Mouse (Mus musculus) myocyte (in vitro differentiated cells): ENCODE data around the gene Ccnyl1. TPM values are rescaled to one million over a fixed set of nuclear protein-coding genes. Genes with fewer than 3 reads are reported as not detected.

Experiments used
- H3K27me3 ChIP-seq: one replicate; pipeline ENCODE4 v1.6.1; 2011; ENCODE audit not compliant: control insufficient read depth, insufficient read depth, insufficient read length
- H3K36me3 ChIP-seq: one replicate; pipeline ENCODE4 v1.6.1; 2011; ENCODE audit not compliant: control insufficient read depth, insufficient read depth
- H3K4me2 ChIP-seq: one replicate; pipeline ENCODE4 v1.6.1; 2011; ENCODE audit warnings: low read depth, control low read depth
- H3K4me3 ChIP-seq: one replicate; pipeline ENCODE4 v1.5.1; 2011; ENCODE audit warnings: mild to moderate bottlenecking, control low read depth, moderate library complexity
- H3K79me2 ChIP-seq: one replicate; pipeline ENCODE4 v1.6.1; 2011; ENCODE audit not compliant: control insufficient read depth, insufficient read depth
- H3ac ChIP-seq: one replicate; pipeline ENCODE4 v1.6.1; 2011; ENCODE audit not compliant: control insufficient read depth, insufficient read length
- CEBPB ChIP-seq: IDR thresholded peaks from 2 replicates; pipeline ENCODE4 v1.6.1; 2011; ENCODE audit warnings: mild to moderate bottlenecking, moderate library complexity; ENCODE audit not compliant: poor library complexity, insufficient read depth, severe bottlenecking
- E2F4 ChIP-seq: IDR thresholded peaks from one replicate; pipeline ENCODE4 v1.6.1; 2011; ENCODE audit warnings: mild to moderate bottlenecking, control low read depth, moderate library complexity; ENCODE audit not compliant: insufficient read depth
- MAX ChIP-seq: IDR thresholded peaks from one replicate; pipeline ENCODE4 v1.6.1; 2011; ENCODE audit warnings: low read depth, mild to moderate bottlenecking, control low read depth
- MYOD1 ChIP-seq, 3 experiments: IDR thresholded peaks; one replicate each; pipeline ENCODE4 v1.6.1; 2011; ENCODE audit warnings: control low read depth in 2 of 3, low read depth in 2 of 3, mild to moderate bottlenecking in 2 of 3, moderate library complexity in 1 of 3; ENCODE audit not compliant: insufficient read length in 2 of 3, control insufficient read depth in 1 of 3
- MYOG ChIP-seq, 3 experiments: IDR thresholded peaks; one replicate each; pipeline ENCODE4 v1.6.1; 2011; ENCODE audit warnings: control low read depth in 2 of 3, low read depth in 2 of 3, mild to moderate bottlenecking in 2 of 3; ENCODE audit not compliant: insufficient read length in 2 of 3, control insufficient read depth in 1 of 3, insufficient read depth in 1 of 3
- POLR2A ChIP-seq: IDR thresholded peaks from one replicate; pipeline ENCODE4 v1.6.1; 2011; ENCODE audit warnings: low read depth, mild to moderate bottlenecking, control low read depth, moderate library complexity; ENCODE audit not compliant: insufficient read length
- POLR2AphosphoS2 ChIP-seq: IDR thresholded peaks from one replicate; pipeline ENCODE4 v1.6.1; 2011; ENCODE audit warnings: low read depth, control low read depth; ENCODE audit not compliant: insufficient read length
- REST ChIP-seq: IDR thresholded peaks from one replicate; pipeline ENCODE4 v1.6.1; 2011; ENCODE audit warnings: mild to moderate bottlenecking, control low read depth, moderate library complexity; ENCODE audit not compliant: insufficient read depth, insufficient read length
- SRF ChIP-seq: IDR thresholded peaks from one replicate; pipeline ENCODE4 v1.6.1; 2011; ENCODE audit warnings: low read depth; ENCODE audit not compliant: control insufficient read depth, insufficient read length
- TCF12 ChIP-seq: IDR thresholded peaks from one replicate; pipeline ENCODE4 v1.6.1; 2011; ENCODE audit warnings: mild to moderate bottlenecking, control low read depth; ENCODE audit not compliant: poor library complexity, insufficient read depth, severe bottlenecking
- TCF3 ChIP-seq: IDR thresholded peaks from one replicate; pipeline ENCODE4 v1.6.1; 2011; ENCODE audit warnings: low read depth, control low read depth; ENCODE audit not compliant: insufficient read length
- USF1 ChIP-seq: IDR thresholded peaks from one replicate; pipeline ENCODE4 v1.6.1; 2011; ENCODE audit warnings: low read depth, mild to moderate bottlenecking, control low read depth, moderate library complexity
- polyA plus RNA-seq: library from polyadenylated mRNA; unstranded; fragments of >200 nt; fragmentation: generic; extraction: Trizol; gene quantifications from one replicate; pipeline ENCODE4 v1.2.1, GENCODE M21; 2012; ENCODE audit warnings: missing spikeins

Gene Ccnyl1
- polyA plus RNA-seq, 1 experiment = 16.0 TPM

DNA sequence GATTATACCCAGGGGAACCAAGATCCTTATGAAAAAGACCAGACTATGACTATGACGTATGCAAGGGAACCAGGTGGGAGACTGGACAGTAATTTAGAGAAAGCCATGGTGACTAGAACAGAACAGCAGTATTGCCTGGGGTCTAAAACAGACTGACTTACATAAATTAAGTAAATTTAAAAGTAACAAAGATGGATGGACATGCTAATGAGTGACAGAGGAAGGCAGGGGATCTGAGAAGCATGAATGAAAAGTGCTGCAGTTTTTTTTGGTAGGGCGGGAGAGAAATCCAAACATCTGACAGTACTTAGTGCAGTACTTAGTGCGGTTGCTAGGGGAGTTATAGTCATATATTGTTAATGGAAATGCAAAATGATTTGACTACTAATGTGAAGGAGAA lies 4.9 kb downstream of the Ccnyl1 start:
- no peaks in the 10 kb centered on the region for H3K27me3 ChIP-seq
- no peaks in the 10 kb centered on the region for H3K36me3 ChIP-seq
- H3K4me2 ChIP-seq = no peak overlapping the region
- peaks cover 68% of the 10 kb centered on the region for H3K79me2 ChIP-seq
- no peak for TF ChIP-seq CEBPB
- TF ChIP-seq POLR2AphosphoS2 = no peak
- no peak for TF ChIP-seq USF1
- TF ChIP-seq REST = no peak
- TF ChIP-seq E2F4 = no peak
- TF ChIP-seq TCF12 = no peak
- no peak for TF ChIP-seq MAX
- TF ChIP-seq MYOG (IDR thresholded peaks at IDR 0.05; ENCODE audit: control insufficient read depth in 1 of 3, insufficient read depth in 1 of 3, insufficient read length in 2 of 3, low read depth in 2 of 3) = no peak
- no peak for TF ChIP-seq SRF
- no peak for TF ChIP-seq MYOD1 (IDR thresholded peaks at IDR 0.05; ENCODE audit: control insufficient read depth in 1 of 3, insufficient read length in 2 of 3, low read depth in 2 of 3)
- no peak for TF ChIP-seq TCF3
- no peak overlapping the region for H3ac ChIP-seq
- H3K4me3 ChIP-seq = no peak overlapping the region

DNA sequence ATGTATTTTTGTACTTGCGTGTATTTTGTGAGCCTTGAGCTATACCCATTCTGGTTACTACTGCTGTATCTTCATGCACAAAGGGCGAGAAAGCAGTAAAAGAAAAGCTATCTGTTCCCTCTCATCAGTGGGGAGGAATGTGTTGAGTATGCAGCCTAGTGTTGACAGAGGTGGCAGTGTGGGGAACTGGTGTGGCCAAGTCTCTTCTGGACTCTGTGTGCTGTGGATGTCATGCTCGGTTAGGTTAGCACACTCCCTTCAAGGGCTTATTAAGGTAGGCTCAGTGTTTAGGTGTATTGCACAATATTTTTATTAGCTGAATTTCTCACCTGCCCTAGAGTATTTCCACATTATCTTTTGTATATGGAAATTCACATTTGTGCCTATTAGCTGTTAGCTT lies 11.5 kb downstream of the Ccnyl1 start:
- no peak overlapping the region for H3K4me3 ChIP-seq
- H3K36me3 ChIP-seq = peaks cover 5% of the 10 kb centered on the region
- H3K4me2 ChIP-seq = no peak overlapping the region
- TF ChIP-seq TCF3 (no peak), SRF (no peak)
- H3K79me2 ChIP-seq = peaks cover 16% of the 10 kb centered on the region
- no peaks in the 10 kb centered on the region for H3K27me3 ChIP-seq
- H3ac ChIP-seq = no peak overlapping the region

DNA sequence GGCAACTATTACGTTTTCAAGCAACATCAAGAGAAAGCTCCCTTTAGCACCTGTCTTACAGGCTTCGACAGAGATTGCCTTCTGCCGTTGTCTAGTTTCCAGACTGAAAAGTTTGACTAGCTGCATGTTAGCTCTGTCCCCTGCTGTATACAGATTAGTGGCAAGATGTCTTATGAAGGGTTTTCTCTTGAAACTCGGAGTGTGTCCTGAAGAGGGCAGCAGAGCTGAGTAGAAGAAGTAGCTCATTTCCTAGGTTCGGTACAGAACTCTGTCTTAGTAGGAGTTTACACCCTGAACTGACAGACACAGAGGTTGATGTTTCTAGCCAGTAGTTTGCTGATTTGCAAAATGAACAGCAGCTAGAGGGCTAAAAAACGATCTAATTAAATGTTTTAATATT lies 15.0 kb downstream of the Ccnyl1 start:
- TF ChIP-seq CEBPB (no peak), MYOG (IDR thresholded peaks at IDR 0.05; ENCODE audit: control insufficient read depth in 1 of 3, insufficient read depth in 1 of 3, insufficient read length in 2 of 3, low read depth in 2 of 3) (no peak), TCF3 (no peak), E2F4 (no peak), POLR2A (no peak), USF1 (no peak), REST (no peak)
- Histone ChIP-seq H3K36me3 (peaks cover 10% of the 10 kb centered on the region), H3ac (no peak overlapping the region), H3K79me2 (peaks cover under 1% of the 10 kb centered on the region), H3K27me3 (no peaks in the 10 kb centered on the region), H3K4me3 (no peak overlapping the region), H3K4me2 (no peak overlapping the region)

DNA sequence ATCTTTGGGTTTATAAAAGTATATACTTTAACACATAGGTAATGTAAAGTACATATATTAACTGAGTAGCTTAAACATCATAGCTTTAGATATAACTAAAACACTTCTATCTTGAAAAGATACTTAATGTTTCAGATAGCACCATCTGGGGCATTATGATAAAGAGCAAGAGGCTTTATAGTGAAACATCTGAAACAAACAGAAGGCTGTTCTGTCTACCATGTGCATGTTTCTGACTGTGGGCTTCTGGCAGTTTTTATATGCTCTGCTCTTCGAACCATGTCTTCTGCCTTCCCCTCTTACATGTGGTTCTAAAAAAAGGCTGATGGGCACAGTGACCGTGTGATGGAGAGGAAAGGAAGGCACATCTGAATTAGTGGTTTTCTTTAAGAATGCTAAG lies 16.4 kb downstream of the Ccnyl1 start:
- Histone ChIP-seq H3K79me2 (no peaks in the 10 kb centered on the region), H3K4me2 (no peak overlapping the region), H3K4me3 (no peak overlapping the region), H3K36me3 (peaks cover 15% of the 10 kb centered on the region), H3K27me3 (no peaks in the 10 kb centered on the region), H3ac (no peak overlapping the region)
- TF ChIP-seq POLR2A = no peak
- TF ChIP-seq USF1 = no peak
- no peak for TF ChIP-seq POLR2AphosphoS2
- TF ChIP-seq TCF3 = no peak

DNA sequence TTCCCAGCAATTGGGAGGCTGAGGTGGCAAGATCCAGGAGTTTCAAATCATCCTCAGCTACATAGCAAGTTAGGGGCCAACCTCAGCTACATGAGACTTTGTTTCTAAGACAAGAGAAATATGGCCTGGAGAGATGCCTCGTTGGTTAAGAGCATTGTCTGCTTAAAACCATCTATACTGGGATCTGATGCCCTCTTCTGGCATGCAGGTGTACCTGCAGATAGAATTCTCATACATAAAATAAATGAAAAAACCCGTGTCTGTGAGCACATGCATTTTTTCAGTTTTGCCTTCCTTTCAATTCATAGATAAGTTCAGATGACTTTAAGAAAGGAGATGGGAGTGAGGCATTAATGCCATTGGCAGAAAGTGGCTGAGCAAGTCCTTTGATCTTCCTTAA lies 19.6 kb downstream of the Ccnyl1 start:
- Histone ChIP-seq H3K4me2 (no peak overlapping the region), H3ac (no peak overlapping the region), H3K27me3 (no peaks in the 10 kb centered on the region), H3K79me2 (no peaks in the 10 kb centered on the region), H3K36me3 (peaks cover 28% of the 10 kb centered on the region), H3K4me3 (no peak overlapping the region)
- TF ChIP-seq MYOD1 (IDR thresholded peaks at IDR 0.05; ENCODE audit: control insufficient read depth in 1 of 3, insufficient read length in 2 of 3, low read depth in 2 of 3) = no peak
- TF ChIP-seq USF1 = no peak
- TF ChIP-seq MAX = no peak
- TF ChIP-seq REST = no peak
- no peak for TF ChIP-seq TCF12
- TF ChIP-seq POLR2A = no peak
- no peak for TF ChIP-seq E2F4
- no peak for TF ChIP-seq TCF3
- no peak for TF ChIP-seq POLR2AphosphoS2
- TF ChIP-seq MYOG (IDR thresholded peaks at IDR 0.05; ENCODE audit: control insufficient read depth in 1 of 3, insufficient read depth in 1 of 3, insufficient read length in 2 of 3, low read depth in 2 of 3) = no peak
